Mouse (Mus musculus) thymus, postnatal 0 days (tissue): ENCODE measurements around the gene Vmn2r63. TPM values are rescaled to one million over a fixed set of nuclear protein-coding genes. Genes with fewer than 3 reads are reported as not detected.
"Not testable (repeated sequence)": the region's sequence is repeated elsewhere in the genome, so short reads cannot be mapped to it uniquely, and the experiment has no call there.

Experiments
- DNase-seq: peaks from one replicate; pipeline ENCODE4 v3.0.0-alpha.2; 2015; ENCODE audit warnings: low spot score
- microRNA-seq: library from miRNA; unstranded; fragments of <30 nt; microRNA quantifications from one replicate; pipeline ENCODE4, GENCODE M21; 2016; ENCODE audit warnings: borderline number of aligned reads
- polyA plus RNA-seq: library from polyadenylated mRNA; unstranded; fragments of >200 nt; fragmentation: Nextera tagmentation; extraction: Ambion mirVana; gene quantifications from 2 replicates; pipeline ENCODE4 v1.2.1, GENCODE M21; 2015

Gene Vmn2r63
- not detected in 2 replicates for polyA plus RNA-seq

DNA sequence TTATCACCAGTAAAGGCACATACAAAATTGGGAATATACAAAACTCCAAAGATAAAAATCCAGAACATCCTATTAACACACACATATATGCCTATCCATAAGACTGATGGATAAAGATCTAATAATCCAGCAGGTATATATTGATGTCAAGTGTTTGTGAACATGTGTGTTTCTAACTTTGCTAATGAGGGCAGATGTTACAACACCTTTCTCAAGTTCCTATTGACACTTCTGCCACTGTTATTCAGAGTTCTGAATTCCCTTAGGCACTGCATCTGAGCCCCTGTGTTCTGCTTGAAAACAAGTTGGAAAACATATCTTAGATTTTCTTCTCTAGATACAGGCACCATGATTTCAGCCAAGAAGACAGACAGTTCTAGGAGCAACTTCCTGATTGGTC, at the start of gene Vmn2r63:
TSS of gene Vmn2r63 (minus strand) at position 101 of the 400 bp plus-strand sequence.
- not testable (repeated sequence) for DNase-seq

DNA sequence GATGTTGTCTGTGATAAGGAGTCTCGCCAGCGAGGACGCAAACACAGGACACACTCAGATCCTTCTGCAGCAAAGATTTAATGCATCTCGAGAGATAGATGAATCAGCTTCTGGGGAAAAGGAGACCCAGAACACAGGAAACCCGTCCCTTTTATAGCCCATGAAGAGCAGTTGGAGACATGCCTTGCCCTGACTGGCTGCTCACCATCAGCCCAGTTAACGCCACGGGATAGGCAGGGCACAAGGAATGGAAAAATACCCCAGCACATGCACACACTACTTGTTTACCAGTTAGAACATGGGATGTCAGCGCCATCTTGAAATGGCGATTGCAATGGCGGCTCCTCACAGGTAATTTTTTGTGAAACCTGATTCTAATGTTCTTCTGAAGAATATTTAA, 47.1 kb upstream of the Vmn2r63 start:
- DNase-seq = no peak

DNA sequence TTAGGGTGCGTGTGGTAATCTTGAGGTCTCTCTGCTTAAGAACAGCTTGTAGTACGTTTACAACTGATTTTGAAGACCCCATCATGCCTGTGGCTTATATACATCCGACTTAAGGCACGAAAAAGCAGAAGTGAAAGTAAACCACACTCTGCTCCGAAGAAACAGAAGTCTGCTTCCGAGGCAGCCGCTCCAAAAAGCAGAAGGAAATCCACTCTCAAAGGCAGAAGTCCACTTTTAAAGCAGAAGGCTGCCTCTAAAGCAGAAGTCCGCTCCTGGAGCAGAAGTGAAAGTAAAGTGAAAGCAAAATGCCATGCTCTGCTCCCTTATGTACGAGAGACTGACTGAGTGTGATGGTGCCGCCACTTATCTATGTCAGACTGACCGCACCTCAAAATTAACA, 46.5 kb upstream of the Vmn2r63 start:
- DNase-seq = no peak

DNA sequence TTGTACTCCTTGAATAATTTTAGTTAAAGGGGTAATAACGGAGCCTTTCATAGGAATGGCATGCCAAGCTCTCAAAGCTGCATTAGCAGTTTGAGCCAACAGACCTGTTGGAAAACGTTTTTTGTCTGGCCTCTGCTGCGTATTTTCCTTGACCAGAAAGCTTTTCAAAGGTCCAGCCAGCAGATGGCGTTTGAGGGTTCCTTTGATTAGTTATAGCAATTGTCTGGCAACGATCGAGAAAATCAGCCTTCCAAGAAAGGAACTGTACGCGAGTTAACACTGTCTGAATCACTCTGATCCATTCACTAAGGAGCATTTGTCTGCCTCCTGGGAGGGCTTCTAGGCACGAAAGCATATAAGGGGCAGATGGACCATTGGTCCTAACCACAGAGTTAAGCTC, 31.6 kb upstream of the Vmn2r63 start:
- DNase-seq = no peak

DNA sequence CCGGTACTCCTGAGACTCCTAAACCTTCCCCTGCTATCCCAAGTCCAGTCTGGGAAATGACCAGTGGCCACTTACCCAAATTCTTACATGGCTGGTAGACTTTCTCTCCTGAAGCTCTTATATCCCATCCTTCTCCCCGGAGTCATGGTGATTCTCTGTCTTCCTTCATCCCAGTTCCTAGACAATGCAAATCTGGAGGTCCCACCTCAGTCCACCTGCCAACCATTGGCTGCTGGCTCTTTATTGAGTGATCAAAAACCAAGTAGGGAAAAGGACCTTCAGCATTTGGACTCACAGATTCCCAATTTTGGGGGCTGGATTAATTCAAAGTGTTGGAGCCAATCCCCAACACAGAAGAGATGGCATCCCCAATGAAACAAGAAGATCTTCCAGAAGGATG, 35.6 kb downstream of the Vmn2r63 start:
- DNase-seq = not testable (repeated sequence)

DNA sequence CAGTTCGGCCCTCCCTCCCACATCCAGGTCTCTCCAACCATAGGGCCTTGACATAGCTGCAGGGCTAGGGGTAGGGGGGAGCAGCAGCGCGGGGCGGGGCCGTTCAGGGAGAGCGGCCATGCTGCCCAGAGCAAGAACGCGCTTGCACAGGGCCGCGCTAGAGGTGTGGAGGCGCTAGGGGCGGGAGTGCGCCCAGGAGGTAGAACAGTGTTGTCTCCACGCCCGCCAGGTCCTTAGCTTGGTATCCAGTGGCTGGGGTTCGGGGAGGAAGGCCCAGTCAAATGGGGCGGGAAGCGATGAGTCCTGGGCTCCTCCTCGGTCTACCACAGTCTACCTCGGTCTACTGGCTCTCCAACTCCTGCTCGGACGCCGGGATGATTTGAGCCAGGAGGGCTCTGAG, 55.5 kb downstream of the Vmn2r63 start:
- no peak for DNase-seq

DNA sequence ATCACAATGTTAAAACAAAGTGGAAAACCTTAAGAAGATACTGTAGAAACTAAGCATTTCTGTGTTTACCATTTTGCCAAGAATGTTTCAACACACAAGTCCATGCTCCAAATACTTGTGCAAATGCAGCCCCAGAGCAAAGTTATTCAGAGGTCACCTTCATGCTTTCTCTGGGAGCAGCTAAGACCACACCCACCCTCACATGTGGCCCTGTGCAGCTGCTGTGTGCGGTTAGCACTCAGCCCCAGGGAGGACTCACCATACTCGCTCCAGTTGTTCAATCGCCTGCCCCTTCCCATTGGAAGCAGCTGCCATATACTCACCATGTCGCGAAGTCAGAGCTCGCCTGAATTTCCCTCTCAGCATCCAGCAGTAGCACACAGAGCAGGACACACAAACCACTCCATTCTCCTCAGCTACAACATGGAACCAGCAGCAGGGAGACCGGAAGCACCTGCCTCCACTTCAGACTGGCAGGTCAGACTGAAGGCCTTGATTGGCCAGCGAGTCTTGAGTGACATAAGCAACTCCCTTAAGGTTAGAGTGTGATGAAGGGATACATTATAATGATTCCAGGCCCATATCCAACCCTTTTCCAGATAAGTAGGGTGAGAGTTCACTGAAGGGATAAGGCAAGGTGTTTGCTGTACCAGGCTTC, 66.7 kb downstream of the Vmn2r63 start, which contains the start of gene Gm2381:
TSS of gene Gm2381 (minus strand) at position 434 of the 658 bp plus-strand sequence.
- DNase-seq = not testable (repeated sequence)

Small RNAs within 50 kb of the gene (microRNA-seq; reads per million reads assigned to microRNA genes)
- gene Gm23256 = not detected

Other genes starting within 250 kb of the Vmn2r63 start
- 2.2 and 2.7 TPM in 2 replicates for gene Zfp975, start 241.1 kb downstream of the Vmn2r63 start, polyA plus RNA-seq
- not detected in 2 replicates for gene Gm17067, start 206.8 kb downstream of the Vmn2r63 start, polyA plus RNA-seq
- not detected in 2 replicates for gene Vmn2r62, start 140.3 kb downstream of the Vmn2r63 start, polyA plus RNA-seq
- gene Gm2381, start 66.6 kb downstream of the Vmn2r63 start, polyA plus RNA-seq = not detected in 2 replicates
- gene Gm9268, start 84.9 kb upstream of the Vmn2r63 start, polyA plus RNA-seq = not detected in 2 replicates
- gene Zfp936, start 180.4 kb upstream of the Vmn2r63 start, polyA plus RNA-seq = not detected in 2 replicates